Mouse (Mus musculus) liver, embryonic 18 days (tissue): ENCODE data around the gene Gm11567. TPM values are rescaled to one million over a fixed set of nuclear protein-coding genes. Genes with fewer than 3 reads are reported as not detected.

Source experiments
- polyA plus RNA-seq: library from polyadenylated mRNA; depleted of rRNA; stranded (reverse); fragments of >200 nt; gene quantifications from 2 replicates; pipeline ENCODE4 v1.2.3, GENCODE M21; 2012; rRNA removed

Gm11567 gene
- not detected in 2 replicates for polyA plus RNA-seq

GRCm38 (mm10) chr11:99878887-99879286, at the start of gene Gm11567:
Gm11567 (plus strand) TSS chr11:99879187.

GRCm38 (mm10) chr11:99837966-99838365, 41.0 kb upstream of the Gm11567 start, which contains the start of gene 2300003K06Rik:
2300003K06Rik (minus strand) TSS chr11:99838066.

GRCm38 (mm10) chr11:99851508-99851907, 27.5 kb upstream of the Gm11567 start, which contains the start of gene Krtap4-16:
Krtap4-16 (minus strand) TSS chr11:99851608.

GRCm38 (mm10) chr11:99857617-99858016, 21.4 kb upstream of the Gm11567 start, which contains the start of gene Gm11568:
Gm11568 (plus strand) TSS chr11:99857917.

GRCm38 (mm10) chr11:99864176-99864575, 14.8 kb upstream of the Gm11567 start, which contains the start of gene Gm11559:
Gm11559 (plus strand) TSS chr11:99864476.

GRCm38 (mm10) chr11:99873089-99873488, 5.9 kb upstream of the Gm11567 start, which contains the start of gene Krtap9-1:
Krtap9-1 (plus strand) TSS chr11:99873389.

GRCm38 (mm10) chr11:99907620-99908019, 28.6 kb downstream of the Gm11567 start, which contains the start of gene Krtap31-1:
Krtap31-1 (plus strand) TSS chr11:99907920.

GRCm38 (mm10) chr11:99914451-99914850, 35.5 kb downstream of the Gm11567 start, which contains the start of gene Gm11565:
Gm11565 (plus strand) TSS chr11:99914751.

Other genes starting within 250 kb of the Gm11567 start
- gene Krtap4-2, start 244.1 kb upstream of the Gm11567 start, polyA plus RNA-seq: not detected in 2 replicates
- not detected in 2 replicates for gene Krtap4-7, start 235.1 kb upstream of the Gm11567 start, polyA plus RNA-seq
- not detected in 2 replicates for gene Gm11555, start 229.0 kb upstream of the Gm11567 start, polyA plus RNA-seq
- not detected in 2 replicates for gene Gm11563, start 220.2 kb upstream of the Gm11567 start, polyA plus RNA-seq
- gene Krtap4-6, start 213.2 kb upstream of the Gm11567 start, polyA plus RNA-seq: not detected in 2 replicates
- not detected in 2 replicates for gene Gm14190, start 188.4 kb upstream of the Gm11567 start, polyA plus RNA-seq
- not detected in 2 replicates for gene Gm14180, start 144.9 kb upstream of the Gm11567 start, polyA plus RNA-seq
- not detected in 2 replicates for gene Gm11595, start 106.3 kb upstream of the Gm11567 start, polyA plus RNA-seq
- gene Krtap4-8, start 98.5 kb upstream of the Gm11567 start, polyA plus RNA-seq: not detected in 2 replicates
- not detected in 2 replicates for gene Krtap4-9, start 94.0 kb upstream of the Gm11567 start, polyA plus RNA-seq
- not detected in 2 replicates for gene Gm11596, start 85.7 kb upstream of the Gm11567 start, polyA plus RNA-seq
- not detected in 2 replicates for gene Gm11569, start 80.3 kb upstream of the Gm11567 start, polyA plus RNA-seq
- not detected in 2 replicates for gene Gm11554, start 74.7 kb upstream of the Gm11567 start, polyA plus RNA-seq
- gene Krtap4-13, start 69.3 kb upstream of the Gm11567 start, polyA plus RNA-seq: not detected in 2 replicates
- gene Gm11564, start 63.5 kb upstream of the Gm11567 start, polyA plus RNA-seq: not detected in 2 replicates
- gene 2300003K06Rik, start 41.1 kb upstream of the Gm11567 start, polyA plus RNA-seq: not detected in 2 replicates
- gene Krtap4-16, start 27.6 kb upstream of the Gm11567 start, polyA plus RNA-seq: not detected in 2 replicates
- gene Gm11568, start 21.3 kb upstream of the Gm11567 start, polyA plus RNA-seq: not detected in 2 replicates
- gene Gm11559, start 14.7 kb upstream of the Gm11567 start, polyA plus RNA-seq: not detected in 2 replicates
- not detected in 2 replicates for gene Krtap9-1, start 5.8 kb upstream of the Gm11567 start, polyA plus RNA-seq
- gene Krtap31-1, start 28.7 kb downstream of the Gm11567 start, polyA plus RNA-seq: not detected in 2 replicates
- not detected in 2 replicates for gene Gm11565, start 35.6 kb downstream of the Gm11567 start, polyA plus RNA-seq
- gene Krtap31-2, start 57.1 kb downstream of the Gm11567 start, polyA plus RNA-seq: not detected in 2 replicates
- gene Krtap9-5, start 69.3 kb downstream of the Gm11567 start, polyA plus RNA-seq: not detected in 2 replicates
- not detected in 2 replicates for gene Krtap29-1, start 99.9 kb downstream of the Gm11567 start, polyA plus RNA-seq
- gene Krtap16-1, start 107.4 kb downstream of the Gm11567 start, polyA plus RNA-seq: not detected in 2 replicates
- not detected in 2 replicates for gene Krtap17-1, start 114.8 kb downstream of the Gm11567 start, polyA plus RNA-seq
- gene Krt33a, start 137.0 kb downstream of the Gm11567 start, polyA plus RNA-seq: not detected in 2 replicates
- gene Krt33b, start 150.7 kb downstream of the Gm11567 start, polyA plus RNA-seq: not detected in 2 replicates
- gene Krt34, start 162.4 kb downstream of the Gm11567 start, polyA plus RNA-seq: not detected in 2 replicates
- not detected in 2 replicates for gene Krt31, start 171.4 kb downstream of the Gm11567 start, polyA plus RNA-seq
- not detected in 2 replicates for gene Krt32, start 209.0 kb downstream of the Gm11567 start, polyA plus RNA-seq
- gene Krt35, start 217.1 kb downstream of the Gm11567 start, polyA plus RNA-seq: not detected in 2 replicates
- not detected in 2 replicates for gene Krt36, start 226.4 kb downstream of the Gm11567 start, polyA plus RNA-seq
- not detected in 2 replicates for gene Krt13, start 242.4 kb downstream of the Gm11567 start, polyA plus RNA-seq